Mouse (Mus musculus): ENCODE measurements around the gene St6galnac3. TPM values are rescaled to one million over a fixed set of nuclear protein-coding genes. Genes with fewer than 3 reads are reported as not detected.

Gene St6galnac3
- total and polyA plus RNA-seq, 3 experiments, result 2.2 to 5.2 (median 4.9) TPM

- no peaks in the 10 kb centered on the region for H3K79me2 ChIP-seq (replicated peaks; ENCODE audit: control insufficient read depth, insufficient read depth, low read length)
- no peak for DNase-seq
These were observed 156.2 kb downstream of the St6galnac3 start for GRCm38 (mm10) chr3:153568815-153569214.

GRCm38 (mm10) chr3:153567913-153568312, 157.1 kb downstream of the St6galnac3 start:
- Histone ChIP-seq H3K79me2 (replicated peaks; ENCODE audit: control insufficient read depth, insufficient read depth, low read length) (no peaks in the 10 kb centered on the region), H3K27me3 (ENCODE audit: control insufficient read depth, insufficient read depth, low read length) (no peaks in the 10 kb centered on the region), H3K9ac (ENCODE audit: low read depth, low read length) (no peak overlapping the region), H3K36me3 (ENCODE audit: control insufficient read depth, insufficient read depth, low read length) (no peaks in the 10 kb centered on the region), H3K4me1 (ENCODE audit: control insufficient read depth, insufficient read depth, low read length) (no peaks in the 10 kb centered on the region; the same call in 1 of the 2 replicates), H3K4me3 (no peak overlapping the region), H3K27ac (no peak overlapping the region)
- no peak for DNase-seq
- TF ChIP-seq CTCF (IDR thresholded peaks at IDR 0.05) (0 out of 2 replicates have a peak, but pooled peaks have one; percentile 7), POLR2A (IDR thresholded peaks at IDR 0.05; ENCODE audit: insufficient read depth, low read depth, low read length) (no peak), EP300 (IDR thresholded peaks at IDR 0.05; ENCODE audit: insufficient read depth, low read depth, low read length) (no peak)
- intact Hi-C loops (cut with DNase I), result no loop called here
- WGBS, result 56% methylated on average over 3 of the region's 3 CpGs

More at GRCm38 (mm10) chr3:153568815-153569214, 156.2 kb downstream of the St6galnac3 start:
- Histone ChIP-seq H3K27ac (no peak overlapping the region), H3K27me3 (ENCODE audit: control insufficient read depth, insufficient read depth, low read length) (no peaks in the 10 kb centered on the region), H3K9ac (ENCODE audit: low read depth, low read length) (no peak overlapping the region), H3K4me3 (no peak overlapping the region), H3K4me1 (ENCODE audit: control insufficient read depth, insufficient read depth, low read length) (no peaks in the 10 kb centered on the region; the same call in 1 of the 2 replicates), H3K36me3 (ENCODE audit: control insufficient read depth, insufficient read depth, low read length) (no peaks in the 10 kb centered on the region)
- intact Hi-C loops (cut with DNase I), result no loop called here
- TF ChIP-seq EP300 (IDR thresholded peaks at IDR 0.05; ENCODE audit: insufficient read depth, low read depth, low read length) (no peak), CTCF (IDR thresholded peaks at IDR 0.05) (no peak)
- 56% methylated on average over 3 of the region's 3 CpGs for WGBS

GRCm38 (mm10) chr3:153567512-153567911, 157.5 kb downstream of the St6galnac3 start:
- Histone ChIP-seq H3K36me3 (ENCODE audit: control insufficient read depth, insufficient read depth, low read length) (no peaks in the 10 kb centered on the region), H3K27ac (no peak overlapping the region), H3K79me2 (replicated peaks; ENCODE audit: control insufficient read depth, insufficient read depth, low read length) (no peaks in the 10 kb centered on the region), H3K27me3 (ENCODE audit: control insufficient read depth, insufficient read depth, low read length) (no peaks in the 10 kb centered on the region), H3K9ac (ENCODE audit: low read depth, low read length) (no peak overlapping the region), H3K4me1 (ENCODE audit: control insufficient read depth, insufficient read depth, low read length) (no peaks in the 10 kb centered on the region; the same call in 1 of the 2 replicates), H3K4me3 (no peak overlapping the region)
- no peak for DNase-seq
- intact Hi-C loops (cut with DNase I), result no loop called here
- TF ChIP-seq POLR2A (IDR thresholded peaks at IDR 0.05; ENCODE audit: insufficient read depth, low read depth, low read length), result no peak
- no peak for TF ChIP-seq CTCF (IDR thresholded peaks at IDR 0.05)
- TF ChIP-seq EP300 (IDR thresholded peaks at IDR 0.05; ENCODE audit: insufficient read depth, low read depth, low read length), result no peak
- WGBS, result 38% methylated on average over 4 of the region's 4 CpGs

- Histone ChIP-seq H3K9ac (ENCODE audit: low read depth, low read length) (no peak overlapping the region), H3K4me3 (no peak overlapping the region), H3K79me2 (replicated peaks; ENCODE audit: control insufficient read depth, insufficient read depth, low read length) (no peaks in the 10 kb centered on the region), H3K36me3 (ENCODE audit: control insufficient read depth, insufficient read depth, low read length) (no peaks in the 10 kb centered on the region), H3K27ac (no peak overlapping the region), H3K4me1 (ENCODE audit: control insufficient read depth, insufficient read depth, low read length) (no peaks in the 10 kb centered on the region; the same call in 1 of the 2 replicates), H3K27me3 (ENCODE audit: control insufficient read depth, insufficient read depth, low read length) (no peaks in the 10 kb centered on the region)
- TF ChIP-seq EP300 (IDR thresholded peaks at IDR 0.05; ENCODE audit: insufficient read depth, low read depth, low read length), result no peak
- no peak for TF ChIP-seq POLR2A (IDR thresholded peaks at IDR 0.05; ENCODE audit: insufficient read depth, low read depth, low read length)
- no peak for TF ChIP-seq CTCF (IDR thresholded peaks at IDR 0.05)
- 73% methylated on average over 2 of the region's 2 CpGs for WGBS
- DNase-seq, result no peak
- intact Hi-C loops (cut with DNase I), result no loop called here
These were observed 158.9 kb downstream of the St6galnac3 start for GRCm38 (mm10) chr3:153566100-153566499.

GRCm38 (mm10) chr3:153560897-153561296, 164.1 kb downstream of the St6galnac3 start:
- Histone ChIP-seq H3K27me3 (ENCODE audit: control insufficient read depth, insufficient read depth, low read length) (no peaks in the 10 kb centered on the region), H3K4me3 (no peak overlapping the region), H3K4me1 (ENCODE audit: control insufficient read depth, insufficient read depth, low read length) (no peaks in the 10 kb centered on the region; the same call in 1 of the 2 replicates), H3K79me2 (replicated peaks; ENCODE audit: control insufficient read depth, insufficient read depth, low read length) (no peaks in the 10 kb centered on the region), H3K27ac (no peak overlapping the region), H3K9ac (ENCODE audit: low read depth, low read length) (no peak overlapping the region), H3K36me3 (ENCODE audit: control insufficient read depth, insufficient read depth, low read length) (no peaks in the 10 kb centered on the region)
- DNase-seq, result no peak
- TF ChIP-seq CTCF (IDR thresholded peaks at IDR 0.05) (no peak), POLR2A (IDR thresholded peaks at IDR 0.05; ENCODE audit: insufficient read depth, low read depth, low read length) (no peak), EP300 (IDR thresholded peaks at IDR 0.05; ENCODE audit: insufficient read depth, low read depth, low read length) (no peak)
- intact Hi-C loops (cut with DNase I), result no loop called here
- 78% methylated on average over 6 of the region's 6 CpGs for WGBS

GRCm38 (mm10) chr3:153559586-153559985, 165.4 kb downstream of the St6galnac3 start:
- Histone ChIP-seq H3K4me3 (no peak overlapping the region), H3K27ac (no peak overlapping the region), H3K36me3 (ENCODE audit: control insufficient read depth, insufficient read depth, low read length) (no peaks in the 10 kb centered on the region), H3K4me1 (ENCODE audit: control insufficient read depth, insufficient read depth, low read length) (no peaks in the 10 kb centered on the region; the same call in 1 of the 2 replicates), H3K27me3 (ENCODE audit: control insufficient read depth, insufficient read depth, low read length) (no peaks in the 10 kb centered on the region), H3K79me2 (replicated peaks; ENCODE audit: control insufficient read depth, insufficient read depth, low read length) (no peaks in the 10 kb centered on the region), H3K9ac (ENCODE audit: low read depth, low read length) (no peak overlapping the region)
- TF ChIP-seq EP300 (IDR thresholded peaks at IDR 0.05; ENCODE audit: insufficient read depth, low read depth, low read length) (no peak), CTCF (IDR thresholded peaks at IDR 0.05) (no peak), POLR2A (IDR thresholded peaks at IDR 0.05; ENCODE audit: insufficient read depth, low read depth, low read length) (no peak)
- intact Hi-C loops (cut with DNase I), result no loop called here
- 69% methylated on average over 8 of the region's 8 CpGs for WGBS
- no peak for DNase-seq
